Mouse (Mus musculus) CD4-positive naive resting alpha-beta T cell, adult 57 days (primary cell): ENCODE data around the gene Olfr1504. TPM values are rescaled to one million over a fixed set of nuclear protein-coding genes. Genes with fewer than 3 reads are reported as not detected.

ENCODE experiments used
- total RNA-seq: library from RNA; stranded (reverse); gene quantifications from one replicate; pipeline ENCODE4 v1.2.4, GENCODE M21; 2023

Gene Olfr1504
- not detected for total RNA-seq

GRCm38 (mm10) chr19:13897828-13898227 is at the start of gene Olfr1504:
Gene Olfr1504, minus strand, starts transcription at chr19:13897928.

GRCm38 (mm10) chr19:13913230-13913629 is 15.5 kb upstream of the Olfr1504 start, which contains the start of gene Olfr1505:
Gene Olfr1505, plus strand, starts transcription at chr19:13913530.

GRCm38 (mm10) chr19:13861495-13861894 is 36.2 kb downstream of the Olfr1504 start, which contains the start of gene Olfr1502:
Gene Olfr1502, plus strand, starts transcription at chr19:13861795.

GRCm38 (mm10) chr19:13850592-13850991 is 47.1 kb downstream of the Olfr1504 start, which contains the start of gene Olfr1501:
Gene Olfr1501, minus strand, starts transcription at chr19:13850692.

Other genes with a start within 250 kb of the Olfr1504 start
- not detected for gene Olfr1490, start 246.8 kb downstream of the Olfr1504 start, total RNA-seq
- not detected for gene Olfr1491, start 200.7 kb downstream of the Olfr1504 start, total RNA-seq
- gene Olfr1493-ps1, start 174.7 kb downstream of the Olfr1504 start, total RNA-seq: not detected
- not detected for gene Olfr1494, start 158.2 kb downstream of the Olfr1504 start, total RNA-seq
- gene Olfr1495, start 133.3 kb downstream of the Olfr1504 start, total RNA-seq: not detected
- not detected for gene Olfr1496, start 120.0 kb downstream of the Olfr1504 start, total RNA-seq
- gene Olfr1497, start 99.7 kb downstream of the Olfr1504 start, total RNA-seq: not detected
- gene Olfr1499, start 78.5 kb downstream of the Olfr1504 start, total RNA-seq: not detected
- not detected for gene Olfr1500, start 67.4 kb downstream of the Olfr1504 start, total RNA-seq
- not detected for gene Olfr1501, start 47.2 kb downstream of the Olfr1504 start, total RNA-seq
- gene Olfr1502, start 36.1 kb downstream of the Olfr1504 start, total RNA-seq: not detected
- gene Olfr1505, start 15.6 kb upstream of the Olfr1504 start, total RNA-seq: not detected